Mouse (Mus musculus) testis, postnatal 14 days (tissue): ENCODE data around the gene 4930426L09Rik.
"Not testable (repeated sequence)": the region's sequence is repeated elsewhere in the genome, so short reads cannot be mapped to it uniquely, and the experiment has no call there.

Source experiments
- DNase-seq: peaks from one replicate; pipeline ENCODE4 v3.0.0; 2021; ENCODE audit warnings: low spot score

Gene 4930426L09Rik

DNA sequence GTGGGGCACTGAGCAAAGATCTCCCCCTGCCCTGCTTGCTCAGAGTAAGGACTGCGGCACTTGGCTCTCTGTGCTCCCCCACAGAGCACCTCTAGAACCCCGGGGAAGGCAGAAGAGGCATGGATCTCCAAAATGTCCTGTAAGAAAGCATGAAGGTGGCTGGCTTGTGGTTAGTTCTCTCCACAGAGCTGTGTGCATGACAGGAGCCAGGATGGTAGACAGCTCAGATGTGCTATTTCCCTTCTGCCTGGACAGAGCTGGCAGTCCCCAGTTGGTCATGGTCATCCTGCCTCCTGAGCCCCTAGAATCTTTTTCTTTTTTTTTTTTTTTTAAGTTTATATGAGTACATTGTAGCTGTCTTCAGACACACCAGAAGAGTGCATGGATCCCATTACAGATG, 27.7 kb upstream of the 4930426L09Rik start:
- no peak for DNase-seq

DNA sequence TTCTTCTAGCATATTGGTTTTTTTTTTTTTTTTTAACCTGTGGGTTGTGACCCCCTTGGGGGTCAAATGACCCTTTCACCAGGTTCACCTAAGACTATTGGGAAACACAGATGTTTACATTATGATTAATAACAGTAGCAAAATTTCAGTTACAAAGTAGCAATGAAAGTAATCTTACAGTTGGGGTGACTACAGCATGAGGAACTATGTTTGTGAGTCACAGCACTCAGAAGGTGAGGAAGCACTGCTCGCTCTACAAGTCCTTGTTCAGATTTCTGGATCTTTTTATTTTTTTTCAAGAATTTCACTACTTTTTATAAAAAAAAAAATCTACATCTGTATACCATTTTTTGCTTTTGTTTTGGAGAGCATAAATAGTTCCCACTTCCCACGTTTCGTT, 26.6 kb upstream of the 4930426L09Rik start:
- DNase-seq, result no peak

DNA sequence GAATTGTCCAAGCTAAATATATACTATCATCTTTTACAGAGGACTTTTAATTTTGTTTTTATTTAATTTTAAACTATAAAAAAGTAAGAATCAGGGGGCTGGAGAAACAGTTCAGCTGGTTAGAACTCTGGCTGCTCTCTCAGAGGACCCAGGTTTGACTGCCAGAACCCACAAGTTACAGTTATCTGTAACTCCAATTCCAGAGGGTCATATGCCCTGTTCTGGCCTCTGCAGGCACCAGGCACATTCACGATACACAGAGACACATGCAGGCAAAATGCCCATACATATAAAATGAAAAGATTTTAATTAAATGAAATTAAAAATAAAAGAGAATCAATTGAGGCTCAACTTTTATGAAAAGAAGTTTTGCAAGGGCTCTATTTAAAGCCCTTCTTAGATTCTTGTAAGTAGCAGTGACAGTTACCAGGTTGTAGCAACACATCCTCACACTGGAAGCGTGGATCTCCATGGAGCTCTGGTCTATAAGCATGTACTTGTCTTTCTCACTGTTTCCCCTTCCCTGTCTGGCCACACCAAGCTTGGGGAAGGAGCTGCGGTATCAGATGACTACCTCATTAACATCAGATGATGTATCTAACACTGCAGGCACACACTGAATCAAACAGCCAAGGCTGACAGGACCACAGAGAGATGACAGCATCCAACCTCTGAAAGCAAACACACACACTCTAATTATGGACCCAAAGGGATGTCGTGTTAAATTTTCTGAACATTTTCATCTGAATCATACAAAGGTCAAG, 23.1 kb upstream of the 4930426L09Rik start:
- DNase-seq, result no peak

DNA sequence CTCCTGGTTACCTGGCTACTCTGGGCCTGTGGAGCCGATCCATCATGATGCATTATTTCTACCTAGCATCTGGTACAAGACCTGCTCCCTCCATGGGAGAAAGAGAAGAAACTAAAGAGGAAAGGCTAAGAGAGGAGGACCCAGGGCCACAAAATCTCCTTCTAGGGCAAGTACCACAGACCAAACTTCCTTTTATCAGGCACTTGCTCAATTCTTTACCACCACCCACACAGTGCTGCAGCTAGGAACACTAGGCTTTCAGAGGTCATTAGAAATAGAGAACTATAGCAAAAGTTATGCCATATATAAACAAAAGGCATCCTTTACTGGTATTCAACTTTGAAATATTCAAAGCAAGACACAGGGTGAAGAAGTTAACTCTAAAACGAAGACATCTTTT, 22.0 kb upstream of the 4930426L09Rik start:
- no peak for DNase-seq

DNA sequence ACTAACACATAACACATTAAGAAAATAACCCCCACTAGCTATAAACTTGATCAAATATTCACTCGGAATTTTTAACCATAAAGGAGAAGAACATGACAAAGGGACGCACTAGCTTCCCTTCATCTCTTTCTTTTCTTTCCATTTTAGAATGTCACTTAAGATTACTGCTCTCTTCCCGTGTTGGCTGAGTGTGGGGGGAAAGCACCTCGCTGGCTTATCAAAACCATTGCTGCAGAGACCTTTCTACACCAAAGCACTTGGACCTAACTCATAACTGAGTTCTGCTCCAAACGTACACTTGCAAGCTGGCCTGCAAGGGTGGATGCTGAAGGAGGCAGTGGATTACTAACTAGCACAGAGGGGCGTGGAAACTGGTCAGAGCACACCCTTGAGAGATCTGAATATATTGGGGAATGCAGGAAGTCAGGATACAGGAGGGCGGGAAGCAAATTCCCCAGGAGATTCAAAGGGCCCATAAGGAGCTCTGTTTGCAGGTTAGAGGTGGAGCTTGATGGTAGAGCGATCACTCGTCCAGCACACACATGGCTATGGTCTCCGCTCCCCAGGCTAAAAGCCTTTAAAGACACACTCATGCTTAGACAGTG, 20.8 kb upstream of the 4930426L09Rik start:
- no peak for DNase-seq

DNA sequence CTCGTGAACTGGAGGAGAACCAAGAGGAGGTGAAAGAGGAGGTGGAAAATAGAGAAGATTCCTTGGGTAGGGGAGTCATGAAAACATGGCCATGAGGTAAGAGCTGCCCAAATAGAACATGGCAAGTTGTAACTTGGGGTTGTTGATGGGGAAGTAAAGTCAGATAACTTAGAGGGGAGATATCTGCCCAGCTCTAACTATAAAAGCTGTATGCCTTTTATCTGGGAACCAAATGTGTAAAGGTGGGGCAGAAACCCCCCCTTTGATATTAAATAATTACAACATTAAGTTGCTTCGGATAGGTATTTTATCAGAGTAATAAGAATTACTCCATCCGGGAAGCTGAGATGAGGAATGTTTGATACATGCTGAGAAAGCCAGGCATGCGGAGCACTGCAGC, 19.1 kb upstream of the 4930426L09Rik start:
- no peak for DNase-seq

DNA sequence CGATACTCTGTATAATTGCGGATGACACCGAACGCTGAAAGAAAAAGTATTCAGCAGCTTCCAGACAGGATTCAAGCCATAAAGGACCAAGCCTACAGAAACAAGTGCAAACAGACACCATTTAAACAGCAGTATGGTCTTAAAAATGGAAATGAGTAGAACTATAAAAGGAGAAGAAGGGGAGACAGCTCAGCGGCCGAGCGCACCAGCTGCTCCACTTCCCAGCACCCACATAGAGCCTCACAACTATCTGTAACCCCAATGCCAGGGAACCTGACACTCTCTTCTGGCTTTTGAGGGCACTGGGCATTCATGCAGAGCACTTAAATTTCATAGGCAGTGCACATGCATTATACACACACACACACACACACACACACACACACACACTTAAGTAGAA, 18.5 kb upstream of the 4930426L09Rik start:
- DNase-seq, result no peak

DNA sequence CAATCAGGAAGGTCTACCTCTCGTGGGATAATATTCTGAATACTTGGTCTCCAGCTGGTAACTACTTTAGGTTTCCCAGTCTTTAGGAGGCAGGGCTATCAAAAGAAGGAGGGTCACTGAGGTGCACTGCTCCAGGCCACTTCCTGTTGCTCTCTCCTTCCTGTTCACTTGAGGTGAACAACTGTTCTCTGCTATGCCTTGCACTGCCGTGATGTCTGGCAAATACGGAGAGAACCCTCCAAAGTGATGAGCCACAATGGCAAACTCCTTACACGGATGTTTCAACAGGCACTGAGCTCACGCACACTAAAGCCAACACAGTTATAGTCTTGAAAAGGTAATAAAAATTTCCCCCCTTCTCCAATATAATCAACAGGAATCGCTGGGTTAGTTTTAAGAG, 15.6 kb upstream of the 4930426L09Rik start:
- DNase-seq, result no peak

DNA sequence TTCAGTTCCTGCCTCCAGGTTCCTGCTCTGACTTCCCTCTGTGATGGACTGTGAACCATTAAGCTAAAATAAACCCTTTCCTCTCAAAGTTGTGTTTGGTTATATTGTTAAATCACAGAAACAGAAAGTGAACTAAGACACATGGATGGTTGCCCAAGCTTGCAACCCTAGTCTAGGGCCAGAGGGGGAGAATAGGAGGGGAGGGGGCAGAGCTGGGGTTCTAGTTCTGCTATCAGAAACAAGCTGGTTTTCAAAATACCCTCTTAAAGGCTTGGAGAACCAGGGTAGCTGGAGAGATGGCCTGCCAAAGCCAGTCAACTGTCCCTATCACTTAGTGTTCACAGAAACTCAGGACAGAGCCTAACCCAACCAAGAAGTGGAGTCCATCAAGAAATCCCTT, 14.6 kb upstream of the 4930426L09Rik start:
- DNase-seq, result no peak

DNA sequence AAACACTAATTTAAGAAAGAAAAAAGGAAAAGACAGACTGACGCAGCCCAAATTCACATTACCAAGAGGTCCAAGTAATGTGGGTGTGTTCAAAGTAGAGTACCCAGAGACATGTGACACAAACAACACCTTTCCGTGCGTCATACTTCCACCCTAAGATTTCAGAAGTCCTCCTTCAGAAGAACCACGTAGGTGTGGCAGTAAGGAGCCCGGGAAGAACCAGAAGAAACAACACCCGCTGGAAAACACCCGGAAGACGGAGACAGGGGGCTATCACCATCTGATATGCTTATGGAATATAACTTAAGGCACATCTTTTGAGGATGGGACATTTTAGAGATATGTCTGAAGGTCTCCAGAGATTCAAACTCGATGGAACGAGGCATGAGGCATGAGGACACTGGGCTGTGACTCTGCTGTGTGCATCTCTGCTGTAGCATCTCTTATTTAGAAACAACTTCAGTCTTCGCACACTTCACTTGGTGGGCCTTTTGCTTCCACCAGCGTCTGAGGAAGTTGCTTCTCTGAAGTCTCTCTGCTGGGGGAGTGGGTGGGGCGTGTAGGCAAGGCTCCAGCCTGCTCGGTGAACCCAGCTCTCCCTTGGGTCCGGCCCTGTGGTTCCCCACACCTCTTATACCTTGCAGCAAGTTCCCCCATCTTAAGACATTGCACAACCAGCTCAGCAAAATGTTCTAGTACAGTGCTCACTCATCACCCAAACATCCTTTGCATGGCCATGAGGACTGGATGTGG, 13.9 kb upstream of the 4930426L09Rik start:
- no peak for DNase-seq

DNA sequence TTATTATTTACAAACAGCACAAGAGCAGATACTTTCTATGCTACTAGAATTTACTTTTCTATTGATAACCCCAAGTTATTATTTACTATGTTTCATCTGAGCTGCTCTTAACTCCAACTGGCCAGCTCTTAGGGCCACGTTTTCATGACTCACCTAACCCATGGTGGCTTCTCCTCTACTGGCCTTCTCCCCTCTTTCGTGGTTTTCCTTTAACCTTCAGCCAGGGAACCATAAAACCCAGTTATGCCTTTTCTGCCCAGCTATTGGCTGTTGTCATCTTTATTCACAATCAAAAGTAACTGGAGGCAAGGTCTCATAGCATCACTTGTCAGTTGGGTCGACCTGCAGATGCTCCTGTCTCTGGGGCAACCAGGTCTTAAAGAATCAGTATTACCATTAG, 12.6 kb upstream of the 4930426L09Rik start:
- no peak for DNase-seq

DNA sequence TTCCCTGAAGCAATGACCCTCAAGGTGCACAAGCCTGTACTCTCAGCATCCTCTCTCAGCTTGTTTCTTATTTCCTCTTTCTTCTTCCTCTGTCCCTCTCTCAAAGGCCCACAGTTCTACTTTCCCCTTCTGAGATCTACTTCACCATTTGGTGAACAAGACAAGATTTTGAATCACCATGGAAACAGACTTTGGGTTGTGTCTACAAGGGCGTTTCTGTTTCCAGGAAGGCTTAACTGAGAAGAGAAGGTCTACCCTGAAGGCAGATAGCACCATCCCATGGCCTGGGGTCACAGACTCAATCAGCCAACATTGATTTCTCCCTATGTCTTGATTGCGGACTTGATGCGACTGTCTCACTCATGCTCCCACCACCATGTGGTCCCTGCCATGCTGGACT, 9.3 kb upstream of the 4930426L09Rik start:
- no peak for DNase-seq

DNA sequence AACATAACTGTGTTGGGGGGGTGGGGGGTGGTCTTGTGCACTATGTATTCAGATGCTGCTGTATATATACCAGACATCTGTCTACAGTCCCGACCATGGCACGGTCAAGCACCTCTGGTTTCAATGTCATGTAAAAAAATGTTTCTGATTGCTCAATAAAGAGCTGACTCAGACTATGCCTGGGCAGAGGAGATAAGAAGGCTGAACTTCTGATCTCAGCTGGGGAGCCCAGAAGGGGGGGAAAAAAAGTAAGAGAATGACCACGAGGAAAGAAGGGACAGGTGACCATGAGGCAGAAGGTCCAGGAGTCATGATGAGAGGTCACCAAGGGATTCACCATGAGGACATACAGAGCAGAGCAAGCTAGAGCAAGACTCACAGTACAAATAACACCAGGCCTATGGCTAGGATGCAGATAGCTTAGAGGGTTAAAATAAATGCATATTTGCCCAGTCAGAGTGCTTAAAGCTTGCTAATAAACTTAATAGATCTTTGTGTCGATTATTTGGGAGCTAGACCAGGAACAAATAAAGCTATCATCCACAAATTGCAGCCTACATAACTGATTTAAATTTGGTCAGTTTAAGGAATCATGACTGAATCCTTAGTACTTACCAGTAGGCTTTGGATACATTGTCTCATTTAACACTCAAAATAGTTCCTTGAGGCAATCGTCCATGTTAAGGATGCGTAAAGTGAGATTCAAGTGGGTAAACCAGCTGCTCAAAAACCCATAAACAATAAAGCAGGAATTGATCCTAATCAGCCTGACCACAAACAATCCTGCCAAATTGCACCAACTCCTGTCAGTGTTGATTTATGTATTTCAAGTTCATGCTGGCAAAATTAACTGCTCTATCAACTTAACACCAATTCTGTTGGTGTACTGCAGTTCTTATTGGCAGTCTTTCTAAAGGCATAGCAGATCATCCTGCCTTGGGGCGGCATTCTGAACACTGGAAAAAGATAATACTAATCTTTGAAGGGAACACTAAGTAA, 5.3 kb upstream of the 4930426L09Rik start:
- DNase-seq, result no peak

DNA sequence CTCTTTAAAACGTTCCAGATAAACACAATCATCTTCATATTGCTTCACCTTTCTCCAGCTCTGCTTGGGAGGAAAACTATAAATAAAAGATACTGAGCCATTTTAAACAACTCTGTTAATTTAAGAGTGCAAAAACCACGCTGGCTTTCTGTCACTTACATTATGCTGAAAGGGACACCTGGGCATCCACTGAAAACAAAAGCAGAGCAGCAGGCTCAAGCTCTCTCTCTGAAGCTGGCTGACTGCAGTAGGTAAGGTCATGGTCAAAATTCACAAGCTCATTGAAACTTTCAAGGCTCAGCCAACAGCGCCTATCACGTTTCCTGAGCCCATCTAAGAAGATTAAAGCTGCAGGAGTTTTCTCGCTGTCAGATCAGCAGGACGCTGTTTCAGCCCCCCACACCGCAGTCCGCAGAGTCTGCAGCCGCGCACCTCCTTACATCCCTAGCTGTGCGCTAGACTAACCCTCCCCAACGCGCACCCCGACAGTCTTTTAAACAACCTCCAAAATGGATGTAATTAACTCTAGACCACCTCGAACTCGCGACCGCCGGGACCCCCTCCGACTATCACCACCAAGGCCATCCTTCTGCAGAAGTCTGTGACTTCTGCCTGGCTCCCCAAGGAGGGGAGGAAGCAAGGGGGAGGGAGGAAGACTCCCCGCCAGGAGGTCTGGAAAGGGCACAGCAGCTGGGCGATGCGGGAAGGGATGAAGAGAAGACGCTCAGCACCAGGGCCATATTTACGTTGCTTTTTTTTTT, 1.5 kb upstream of the 4930426L09Rik start:
- DNase-seq, result peak; percentile 6

DNA sequence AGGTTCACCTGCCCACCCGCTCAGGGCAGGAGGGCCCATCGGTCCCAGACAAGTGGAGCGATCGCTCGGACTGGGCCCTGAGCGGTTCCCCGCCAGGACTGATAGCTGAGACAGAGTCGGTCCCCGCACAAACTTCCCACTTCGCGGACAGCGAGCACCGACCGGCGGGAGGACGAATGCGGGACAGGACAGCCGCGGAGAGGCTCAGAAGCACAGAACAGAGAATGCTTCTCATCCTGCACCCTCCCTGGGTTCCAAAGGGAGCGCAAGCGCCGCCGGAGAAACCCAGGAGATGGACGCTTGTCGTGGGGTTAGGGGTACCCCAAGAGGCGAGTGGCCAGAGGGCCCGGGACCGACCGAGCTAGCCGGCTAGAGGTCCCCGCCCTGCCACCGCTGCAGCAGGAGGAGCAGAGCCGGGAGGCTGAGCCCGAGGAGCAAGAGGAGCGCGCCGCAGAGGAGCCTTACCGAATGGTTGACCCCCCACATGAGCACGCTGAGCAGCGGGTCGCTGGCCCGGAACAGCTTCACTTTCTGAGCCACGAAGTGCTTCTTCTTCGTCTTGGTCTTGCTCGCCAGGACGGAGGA, 664 bp upstream of the 4930426L09Rik start:
- DNase-seq, result peak; percentile 26

DNA sequence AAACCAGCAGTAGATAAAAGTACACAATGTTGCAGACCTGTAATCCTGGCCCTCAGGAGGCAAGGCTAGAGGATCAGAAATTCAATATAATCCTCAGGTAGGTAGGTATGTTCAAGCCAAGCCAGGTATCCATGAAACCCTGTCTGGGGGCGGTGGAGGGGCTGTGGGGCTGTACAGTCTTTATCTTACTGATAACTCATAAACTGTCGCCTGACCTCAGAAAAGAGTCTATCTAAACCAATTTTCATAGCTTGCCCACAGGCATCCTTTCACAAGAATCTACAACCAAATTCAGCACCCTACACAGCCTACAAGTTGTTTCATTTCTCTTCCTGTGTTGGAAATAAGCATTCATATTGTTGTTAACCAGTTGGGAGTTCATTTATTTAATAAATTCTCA, 1.3 kb downstream of the 4930426L09Rik start:
- no peak for DNase-seq

DNA sequence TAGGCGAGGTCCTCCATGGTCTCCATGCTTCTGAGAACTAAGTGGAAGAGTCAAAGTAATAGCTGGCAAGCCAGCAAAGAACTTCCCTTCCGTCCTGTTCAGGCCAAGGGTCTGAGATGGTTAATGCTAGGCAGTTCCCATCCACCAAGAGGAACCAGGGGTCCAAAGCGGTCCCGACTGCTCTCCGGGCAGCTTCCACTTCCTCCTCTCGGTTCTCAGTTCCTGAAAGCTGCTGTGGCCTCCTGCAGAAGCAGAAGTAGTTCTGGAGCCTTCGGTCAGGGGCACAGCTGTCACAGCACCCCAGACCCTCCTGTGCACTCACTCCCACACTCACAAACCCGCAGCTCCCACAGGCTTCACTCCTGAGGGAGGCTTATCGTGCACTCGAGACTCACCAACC, 6.7 kb downstream of the 4930426L09Rik start:
- no peak for DNase-seq

DNA sequence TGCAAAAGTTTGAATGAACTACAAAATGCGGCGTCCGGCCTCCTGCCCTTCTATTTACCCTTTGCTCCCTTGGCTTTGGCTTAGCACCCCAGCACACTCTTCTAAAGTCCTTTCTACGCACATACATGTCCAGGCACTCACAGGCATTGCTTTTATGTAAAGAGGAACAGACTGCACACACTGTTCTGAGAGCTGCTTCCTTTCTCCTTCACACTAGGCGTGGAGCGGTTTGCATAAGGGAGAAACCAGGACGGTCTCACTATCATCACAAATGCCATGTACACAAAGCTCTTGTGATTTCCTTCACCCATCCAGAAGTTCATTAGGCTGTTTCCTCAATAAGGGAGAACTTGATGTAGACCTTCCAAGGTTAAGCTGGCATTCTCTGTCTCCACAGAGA, 8.0 kb downstream of the 4930426L09Rik start:
- no peak for DNase-seq

DNA sequence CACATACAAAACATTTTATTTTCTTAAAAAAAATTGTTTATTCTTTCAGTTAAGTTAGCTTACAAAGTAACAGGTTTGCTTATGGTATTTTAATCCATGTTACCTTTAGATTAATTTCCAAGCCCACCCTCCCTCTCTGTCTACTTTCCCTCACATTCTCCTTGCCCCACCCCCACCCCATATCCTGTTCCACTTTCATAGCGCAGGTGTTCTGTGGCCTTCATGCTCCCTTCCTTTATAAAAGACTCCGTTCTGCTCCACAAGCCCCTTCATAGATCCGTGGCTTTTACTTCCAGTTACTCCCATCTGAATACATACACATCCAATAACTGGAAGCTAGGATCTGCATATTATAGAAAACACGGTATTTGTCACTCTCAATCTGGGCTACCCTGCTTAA, 9.4 kb downstream of the 4930426L09Rik start:
- no peak for DNase-seq

DNA sequence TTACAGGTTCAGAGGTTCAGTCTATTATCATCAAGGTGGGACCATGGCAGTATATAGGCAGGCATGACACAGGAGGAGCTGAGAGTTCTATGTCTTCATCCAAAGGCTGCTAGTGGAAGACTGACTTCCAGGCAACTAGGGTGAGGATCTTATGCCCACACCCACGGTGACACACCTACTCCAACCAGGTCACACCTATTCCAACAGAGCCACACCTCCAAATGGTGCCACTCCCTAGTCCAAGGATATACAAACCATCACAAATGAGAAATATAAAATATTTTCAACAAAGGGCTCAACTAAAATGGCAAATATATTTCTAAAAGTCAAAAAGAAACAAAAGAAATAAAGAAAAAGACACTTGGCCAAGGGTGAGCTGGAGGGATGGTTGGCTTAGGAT, 12.4 kb downstream of the 4930426L09Rik start:
- not testable (repeated sequence) for DNase-seq

DNA sequence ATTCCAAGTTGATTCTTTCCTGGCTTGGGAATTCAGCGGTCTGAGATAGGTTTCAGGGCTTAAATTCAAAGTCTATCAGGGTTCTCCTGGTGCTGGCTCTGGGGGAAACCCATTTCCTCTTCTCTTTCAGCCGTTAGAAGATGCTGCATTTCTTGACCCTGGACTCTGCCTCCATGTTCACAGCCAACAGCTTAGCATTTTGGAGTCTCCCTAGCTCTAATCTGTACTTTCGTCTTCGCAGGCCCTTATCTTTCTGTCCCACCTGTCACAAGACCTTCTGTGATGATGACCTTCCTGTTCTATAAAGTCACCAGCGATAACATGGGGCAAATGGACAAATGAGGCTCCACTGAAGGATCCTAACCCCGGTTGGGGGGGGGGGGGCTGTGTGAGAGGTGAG, 13.3 kb downstream of the 4930426L09Rik start:
- DNase-seq, result no peak
